Mouse (Mus musculus) testis, adult 2 months (tissue): ENCODE measurements around the gene Aldh9a1.

Source experiments
- CTCF ChIP-seq: fragments of 200-500 bp; IDR thresholded peaks from 2 replicates; pipeline ENCODE4 v1.5.1; 2012; ENCODE audit warnings: low read depth, mild to moderate bottlenecking, inconsistent platforms, low read length, moderate library complexity; ENCODE audit not compliant: control insufficient read depth, insufficient read depth, insufficient replicate concordance
- POLR2A ChIP-seq: fragments of 200-500 bp; IDR thresholded peaks from 2 replicates; pipeline ENCODE4 v1.6.1; 2012; ENCODE audit warnings: low read depth, mild to moderate bottlenecking, inconsistent platforms, low read length, moderate library complexity; ENCODE audit not compliant: control insufficient read depth

DNA sequence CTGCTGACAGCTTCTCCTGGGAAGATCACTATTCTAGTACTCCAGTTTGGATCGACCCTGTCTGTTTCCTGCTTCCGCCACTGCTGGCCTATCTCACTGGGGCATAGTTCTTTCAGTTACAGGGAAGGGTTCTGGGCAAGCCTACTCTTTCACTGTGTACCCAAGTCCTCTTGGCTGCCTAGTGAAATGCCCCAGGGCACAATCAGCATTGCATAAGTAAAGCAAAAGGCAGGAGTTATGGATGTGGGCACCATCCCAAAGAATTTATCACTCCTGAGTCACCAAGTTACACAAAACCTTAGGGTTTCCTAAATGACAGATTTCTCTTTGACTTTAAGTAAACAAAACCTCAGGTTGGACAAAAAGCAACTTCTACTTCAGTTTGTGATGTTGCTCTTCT is 37.5 kb downstream of the Aldh9a1 start:
- TF ChIP-seq POLR2A (no peak), CTCF (no peak)
